Mouse (Mus musculus) ES-Bruce4 (cell line): ENCODE measurements around the gene Zc3h7b.

ENCODE experiments used
- CTCF ChIP-seq: IDR thresholded peaks from one replicate; pipeline ENCODE4 v1.8.1; 2011; ENCODE audit warnings: low read depth, low read length
- POLR2A ChIP-seq: IDR thresholded peaks from one replicate; pipeline ENCODE4 v1.8.1; 2011; ENCODE audit warnings: low read length; ENCODE audit not compliant: insufficient read depth

DNA sequence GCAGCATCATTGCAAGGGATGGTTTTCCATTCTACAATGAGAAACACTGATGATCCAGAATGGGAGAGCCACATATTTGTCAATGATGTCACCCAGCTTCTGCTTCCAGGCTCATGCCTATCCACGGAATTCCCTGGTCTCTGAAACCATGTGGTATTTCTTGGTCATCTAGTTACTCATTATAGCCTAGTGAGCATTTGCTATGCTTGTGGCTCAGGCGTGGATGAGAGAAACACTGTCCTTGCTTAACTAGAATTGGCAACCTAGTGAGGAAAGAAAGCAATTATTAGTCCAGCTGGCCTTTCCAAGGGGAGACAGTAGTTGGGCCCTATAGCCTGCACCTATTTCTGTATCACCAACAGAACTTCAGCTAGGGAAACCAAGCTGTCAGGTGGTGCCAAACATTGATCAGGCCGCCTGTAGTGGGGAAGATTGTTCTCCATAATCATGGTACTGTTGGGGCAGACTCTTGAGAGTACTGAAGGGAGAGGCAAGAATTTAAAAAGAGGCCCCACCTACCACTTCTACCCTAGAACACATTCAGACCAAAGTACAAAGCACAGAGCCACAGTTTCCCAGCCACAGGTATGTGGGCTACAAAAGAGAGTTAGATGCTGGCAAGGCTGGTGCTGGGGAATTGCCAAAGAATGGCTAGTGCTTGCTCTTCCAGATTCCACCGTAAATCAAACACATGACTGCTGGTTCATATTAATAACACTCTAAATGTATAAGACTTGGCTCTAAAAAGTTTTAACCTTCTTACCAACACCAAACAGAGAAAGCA lies 62.0 kb downstream of the Zc3h7b start:
- TF ChIP-seq POLR2A (no peak), CTCF (no peak)
